Mouse (Mus musculus): ENCODE results near the gene Gria1. TPM values are rescaled to one million over a fixed set of nuclear protein-coding genes. Genes with fewer than 3 reads are reported as not detected.

Gria1 gene
- polyA plus RNA-seq, 1 experiment from 2014 or later, result 0.61 TPM

- no peak overlapping the region for H3K27ac ChIP-seq
- no peaks in the 10 kb centered on the region for H3K9me3 ChIP-seq
- no peaks in the 10 kb centered on the region for H3K4me1 ChIP-seq
- H3K9ac ChIP-seq, result no peak overlapping the region
- no peak for ATAC-seq (ENCODE audit: borderline replicate concordance, extremely low read depth, low FRiP score, low TSS enrichment)
- no peak overlapping the region for H3K4me3 ChIP-seq
- 69% methylated on average over 14 of the region's 14 CpGs for WGBS
- H3K27me3 ChIP-seq, result no peaks in the 10 kb centered on the region
- no peak overlapping the region for H3K4me2 ChIP-seq
- no peaks in the 10 kb centered on the region for H3K36me3 ChIP-seq
Measured at GRCm38 (mm10) chr11:57140162-57140780, 129.1 kb downstream of the Gria1 start.

- H3K4me1 ChIP-seq, result no peaks in the 10 kb centered on the region
- H3K4me2 ChIP-seq, result no peak overlapping the region
- ATAC-seq (ENCODE audit: borderline replicate concordance, extremely low read depth, low FRiP score, low TSS enrichment), result no peak
- H3K9ac ChIP-seq, result no peak overlapping the region
- H3K9me3 ChIP-seq, result no peaks in the 10 kb centered on the region
- H3K27me3 ChIP-seq, result no peaks in the 10 kb centered on the region
- WGBS, result 69% methylated on average over 5 of the region's 5 CpGs
- H3K36me3 ChIP-seq, result no peaks in the 10 kb centered on the region
- no peak overlapping the region for H3K27ac ChIP-seq
- H3K4me3 ChIP-seq, result no peak overlapping the region
Measured at GRCm38 (mm10) chr11:57143681-57144080, 132.5 kb downstream of the Gria1 start.

GRCm38 (mm10) chr11:57145192-57145591 is 134.0 kb downstream of the Gria1 start:
- no peaks in the 10 kb centered on the region for H3K4me1 ChIP-seq

GRCm38 (mm10) chr11:57145704-57146103 is 134.5 kb downstream of the Gria1 start:
- H3K4me1 ChIP-seq, result no peaks in the 10 kb centered on the region
- H3K9me3 ChIP-seq, result no peaks in the 10 kb centered on the region
- 53% methylated on average over 7 of the region's 7 CpGs for WGBS
- no peak overlapping the region for H3K9ac ChIP-seq
- H3K27ac ChIP-seq, result no peak overlapping the region
- H3K4me3 ChIP-seq, result no peak overlapping the region
- no peaks in the 10 kb centered on the region for H3K36me3 ChIP-seq
- H3K27me3 ChIP-seq, result no peaks in the 10 kb centered on the region
- H3K4me2 ChIP-seq, result no peak overlapping the region
- ATAC-seq (ENCODE audit: borderline replicate concordance, extremely low read depth, low FRiP score, low TSS enrichment), result no peak

More at GRCm38 (mm10) chr11:57145192-57145591, 134.0 kb downstream of the Gria1 start:
- 75% methylated on average over 7 of the region's 7 CpGs for WGBS
- H3K36me3 ChIP-seq, result no peaks in the 10 kb centered on the region
- H3K27me3 ChIP-seq, result no peaks in the 10 kb centered on the region
- H3K4me3 ChIP-seq, result no peak overlapping the region
- no peaks in the 10 kb centered on the region for H3K9me3 ChIP-seq
- ATAC-seq (ENCODE audit: borderline replicate concordance, extremely low read depth, low FRiP score, low TSS enrichment), result no peak
- no peak overlapping the region for H3K27ac ChIP-seq
- H3K4me2 ChIP-seq, result no peak overlapping the region
- H3K9ac ChIP-seq, result no peak overlapping the region

GRCm38 (mm10) chr11:57151674-57152073 is 140.5 kb downstream of the Gria1 start:
- Histone ChIP-seq H3K36me3 (no peaks in the 10 kb centered on the region), H3K9me3 (no peaks in the 10 kb centered on the region), H3K27me3 (no peaks in the 10 kb centered on the region), H3K4me2 (no peak overlapping the region), H3K4me3 (no peak overlapping the region), H3K9ac (no peak overlapping the region), H3K27ac (no peak overlapping the region), H3K4me1 (no peaks in the 10 kb centered on the region)
- ATAC-seq (ENCODE audit: borderline replicate concordance, extremely low read depth, low FRiP score, low TSS enrichment), result no peak
- WGBS, result 58% methylated on average over 4 of the region's 4 CpGs

GRCm38 (mm10) chr11:57154998-57155397 is 143.8 kb downstream of the Gria1 start:
- 43% methylated on average over 8 of the region's 8 CpGs for WGBS
- H3K27ac ChIP-seq, result no peak overlapping the region
- H3K9me3 ChIP-seq, result no peaks in the 10 kb centered on the region
- H3K27me3 ChIP-seq, result no peaks in the 10 kb centered on the region
- no peaks in the 10 kb centered on the region for H3K4me1 ChIP-seq
- no peaks in the 10 kb centered on the region for H3K36me3 ChIP-seq
- H3K4me3 ChIP-seq, result no peak overlapping the region
- ATAC-seq (ENCODE audit: borderline replicate concordance, extremely low read depth, low FRiP score, low TSS enrichment), result no peak
- H3K4me2 ChIP-seq, result no peak overlapping the region
- H3K9ac ChIP-seq, result no peak overlapping the region

GRCm38 (mm10) chr11:57159412-57159811 is 148.2 kb downstream of the Gria1 start:
- no peak overlapping the region for H3K9ac ChIP-seq
- no peak overlapping the region for H3K4me2 ChIP-seq

GRCm38 (mm10) chr11:57160076-57160475 is 148.9 kb downstream of the Gria1 start:
- no peaks in the 10 kb centered on the region for H3K36me3 ChIP-seq
- H3K27me3 ChIP-seq, result no peaks in the 10 kb centered on the region
- no peak overlapping the region for H3K27ac ChIP-seq
- H3K9me3 ChIP-seq, result no peaks in the 10 kb centered on the region
- H3K4me1 ChIP-seq, result no peaks in the 10 kb centered on the region
- ATAC-seq (ENCODE audit: borderline replicate concordance, extremely low read depth, low FRiP score, low TSS enrichment), result no peak
- no peak overlapping the region for H3K9ac ChIP-seq
- no peak overlapping the region for H3K4me2 ChIP-seq
- no peak overlapping the region for H3K4me3 ChIP-seq
- 89% methylated on average over 8 of the region's 8 CpGs for WGBS

More at GRCm38 (mm10) chr11:57159412-57159811, 148.2 kb downstream of the Gria1 start:
- WGBS, result 44% methylated on average over 3 of the region's 3 CpGs
- H3K4me1 ChIP-seq, result no peaks in the 10 kb centered on the region
- no peak overlapping the region for H3K27ac ChIP-seq
- ATAC-seq (ENCODE audit: borderline replicate concordance, extremely low read depth, low FRiP score, low TSS enrichment), result no peak
- no peak overlapping the region for H3K4me3 ChIP-seq
- H3K27me3 ChIP-seq, result no peaks in the 10 kb centered on the region
- H3K36me3 ChIP-seq, result no peaks in the 10 kb centered on the region
- no peaks in the 10 kb centered on the region for H3K9me3 ChIP-seq

GRCm38 (mm10) chr11:57162931-57163330 is 151.7 kb downstream of the Gria1 start:
- H3K4me1 ChIP-seq, result no peaks in the 10 kb centered on the region
- no peak overlapping the region for H3K4me2 ChIP-seq
- H3K27ac ChIP-seq, result no peak overlapping the region
- H3K9me3 ChIP-seq, result no peaks in the 10 kb centered on the region
- H3K4me3 ChIP-seq, result no peak overlapping the region
- no peaks in the 10 kb centered on the region for H3K36me3 ChIP-seq
- no peak overlapping the region for H3K9ac ChIP-seq
- ATAC-seq (ENCODE audit: borderline replicate concordance, extremely low read depth, low FRiP score, low TSS enrichment), result no peak
- no peaks in the 10 kb centered on the region for H3K27me3 ChIP-seq
- WGBS, result 77% methylated on average over 6 of the region's 6 CpGs

GRCm38 (mm10) chr11:57170058-57170457 is 158.9 kb downstream of the Gria1 start:
- no peak for ATAC-seq (ENCODE audit: borderline replicate concordance, extremely low read depth, low FRiP score, low TSS enrichment)
- 68% methylated on average over 6 of the region's 6 CpGs for WGBS
- Histone ChIP-seq H3K27me3 (no peaks in the 10 kb centered on the region), H3K9me3 (no peaks in the 10 kb centered on the region), H3K4me2 (no peak overlapping the region), H3K4me3 (no peak overlapping the region), H3K9ac (no peak overlapping the region), H3K36me3 (no peaks in the 10 kb centered on the region), H3K4me1 (no peaks in the 10 kb centered on the region), H3K27ac (no peak overlapping the region)

GRCm38 (mm10) chr11:57174165-57174564 is 163.0 kb downstream of the Gria1 start:
- Histone ChIP-seq H3K9me3 (no peaks in the 10 kb centered on the region), H3K9ac (no peak overlapping the region), H3K4me1 (no peaks in the 10 kb centered on the region), H3K4me2 (no peak overlapping the region), H3K4me3 (no peak overlapping the region), H3K27ac (no peak overlapping the region), H3K36me3 (no peaks in the 10 kb centered on the region), H3K27me3 (no peaks in the 10 kb centered on the region)
- 35% methylated on average over 5 of the region's 5 CpGs for WGBS
- ATAC-seq (ENCODE audit: borderline replicate concordance, extremely low read depth, low FRiP score, low TSS enrichment), result no peak

- H3K27me3 ChIP-seq, result no peaks in the 10 kb centered on the region
- no peak overlapping the region for H3K4me3 ChIP-seq
- 13% methylated on average over 3 of the region's 3 CpGs for WGBS
- H3K36me3 ChIP-seq, result no peaks in the 10 kb centered on the region
- ATAC-seq (ENCODE audit: borderline replicate concordance, extremely low read depth, low FRiP score, low TSS enrichment), result no peak
- H3K27ac ChIP-seq, result no peak overlapping the region
- H3K9ac ChIP-seq, result no peak overlapping the region
- no peaks in the 10 kb centered on the region for H3K9me3 ChIP-seq
- H3K4me2 ChIP-seq, result no peak overlapping the region
- H3K4me1 ChIP-seq, result no peaks in the 10 kb centered on the region
Measured at GRCm38 (mm10) chr11:57176552-57176951, 165.4 kb downstream of the Gria1 start.

GRCm38 (mm10) chr11:57184216-57184615 is 173.0 kb downstream of the Gria1 start:
- Histone ChIP-seq H3K4me2 (no peak overlapping the region), H3K36me3 (no peaks in the 10 kb centered on the region), H3K27ac (no peak overlapping the region), H3K27me3 (no peaks in the 10 kb centered on the region), H3K9ac (no peak overlapping the region), H3K9me3 (no peaks in the 10 kb centered on the region), H3K4me3 (no peak overlapping the region), H3K4me1 (no peaks in the 10 kb centered on the region)
- ATAC-seq (ENCODE audit: borderline replicate concordance, extremely low read depth, low FRiP score, low TSS enrichment), result no peak
- WGBS, result 90% methylated on average over 4 of the region's 4 CpGs
